Mouse (Mus musculus): ENCODE results near the gene Krtap9-3. TPM values are rescaled to one million over a fixed set of nuclear protein-coding genes. Genes with fewer than 3 reads are reported as not detected.
"Not testable (repeated sequence)": the region's sequence is repeated elsewhere in the genome, so short reads cannot be mapped to it uniquely, and the experiment has no call there.

Gene Krtap9-3
- not detected in 2 replicates for polyA plus RNA-seq (2015; fragmentation: Nextera tagmentation; extraction: Ambion mirVana)

GRCm38 (mm10) chr11:99597742-99598141 is at the start of gene Krtap9-3:
TSS of gene Krtap9-3 (minus strand) at chr11:99598105.
- not testable (repeated sequence) for H3K27ac ChIP-seq (replicated peaks); H3K4me2 ChIP-seq; H3K4me1 ChIP-seq; H3K9me3 ChIP-seq (replicated peaks); ATAC-seq (ENCODE audit: low FRiP score); H3K4me3 ChIP-seq (replicated peaks); H3K36me3 ChIP-seq; H3K27me3 ChIP-seq (replicated peaks); H3K9ac ChIP-seq (replicated peaks)
- 85% methylated on average over 6 of the region's 6 CpGs for WGBS

- ATAC-seq (ENCODE audit: low FRiP score) = no peak
- H3K4me3 ChIP-seq (replicated peaks) = no peak overlapping the region
These were observed 48.5 kb upstream of the Krtap9-3 start for GRCm38 (mm10) chr11:99646444-99646843.

GRCm38 (mm10) chr11:99644351-99644750 is 46.4 kb upstream of the Krtap9-3 start:
- Histone ChIP-seq H3K9ac (replicated peaks) (no peak overlapping the region), H3K9me3 (replicated peaks) (no peaks in the 10 kb centered on the region), H3K4me2 (no peak overlapping the region), H3K4me3 (replicated peaks) (no peak overlapping the region), H3K27ac (replicated peaks) (no peak overlapping the region), H3K4me1 (no peaks in the 10 kb centered on the region), H3K36me3 (no peaks in the 10 kb centered on the region), H3K27me3 (replicated peaks) (no peaks in the 10 kb centered on the region)
- WGBS = 44% methylated on average over 3 of the region's 3 CpGs
- no peak for ATAC-seq (ENCODE audit: low FRiP score)

More at GRCm38 (mm10) chr11:99646444-99646843, 48.5 kb upstream of the Krtap9-3 start:
- no peak overlapping the region for H3K4me2 ChIP-seq
- H3K36me3 ChIP-seq = no peaks in the 10 kb centered on the region
- no peaks in the 10 kb centered on the region for H3K9me3 ChIP-seq (replicated peaks)
- H3K4me1 ChIP-seq = no peaks in the 10 kb centered on the region
- H3K27ac ChIP-seq (replicated peaks) = no peak overlapping the region
- 90% methylated on average over 15 of the region's 15 CpGs for WGBS
- no peaks in the 10 kb centered on the region for H3K27me3 ChIP-seq (replicated peaks)
- no peak overlapping the region for H3K9ac ChIP-seq (replicated peaks)

GRCm38 (mm10) chr11:99643635-99644139 is 45.8 kb upstream of the Krtap9-3 start, which contains the start of gene Krtap4-7:
TSS of gene Krtap4-7 (minus strand) at chr11:99644089.
- WGBS = 81% methylated on average over 9 of the region's 9 CpGs
- not testable (repeated sequence) for H3K9ac ChIP-seq (replicated peaks); H3K4me2 ChIP-seq; ATAC-seq (ENCODE audit: low FRiP score); H3K4me1 ChIP-seq; H3K27me3 ChIP-seq (replicated peaks); H3K36me3 ChIP-seq; H3K4me3 ChIP-seq (replicated peaks); H3K27ac ChIP-seq (replicated peaks); H3K9me3 ChIP-seq (replicated peaks)

GRCm38 (mm10) chr11:99640926-99641325 is 43.0 kb upstream of the Krtap9-3 start:
- ATAC-seq (ENCODE audit: low FRiP score) = no peak
- WGBS = 55% methylated on average over 1 of the region's 1 CpGs
- Histone ChIP-seq H3K9ac (replicated peaks) (no peak overlapping the region), H3K4me3 (replicated peaks) (no peak overlapping the region), H3K36me3 (no peaks in the 10 kb centered on the region), H3K4me1 (no peaks in the 10 kb centered on the region), H3K4me2 (no peak overlapping the region), H3K9me3 (replicated peaks) (no peaks in the 10 kb centered on the region), H3K27me3 (replicated peaks) (no peaks in the 10 kb centered on the region), H3K27ac (replicated peaks) (no peak overlapping the region)

GRCm38 (mm10) chr11:99637086-99637485 is 39.2 kb upstream of the Krtap9-3 start:
- Histone ChIP-seq H3K9me3 (replicated peaks) (no peaks in the 10 kb centered on the region), H3K27me3 (replicated peaks) (no peaks in the 10 kb centered on the region), H3K4me3 (replicated peaks) (no peak overlapping the region), H3K27ac (replicated peaks) (no peak overlapping the region), H3K9ac (replicated peaks) (no peak overlapping the region), H3K4me1 (no peaks in the 10 kb centered on the region), H3K36me3 (no peaks in the 10 kb centered on the region), H3K4me2 (no peak overlapping the region)
- WGBS = 71% methylated on average over 1 of the region's 1 CpGs
- ATAC-seq (ENCODE audit: low FRiP score) = no peak

- H3K9ac ChIP-seq (replicated peaks) = no peak within 1 kb of the TSS
These were observed 36.8 kb upstream of the Krtap9-3 start, which contains the start of gene Krtap4-2 for GRCm38 (mm10) chr11:99634653-99635134. TSS of gene Krtap4-2 (minus strand) at chr11:99635084.

GRCm38 (mm10) chr11:99633293-99633692 is 35.4 kb upstream of the Krtap9-3 start:
- no peak for ATAC-seq (ENCODE audit: low FRiP score)
- Histone ChIP-seq H3K27me3 (replicated peaks) (no peaks in the 10 kb centered on the region), H3K27ac (replicated peaks) (no peak overlapping the region), H3K36me3 (no peaks in the 10 kb centered on the region), H3K4me1 (no peaks in the 10 kb centered on the region), H3K9me3 (replicated peaks) (no peaks in the 10 kb centered on the region), H3K4me2 (no peak overlapping the region), H3K9ac (replicated peaks) (no peak overlapping the region), H3K4me3 (replicated peaks) (no peak overlapping the region)
- WGBS = 61% methylated on average over 2 of the region's 2 CpGs

More at GRCm38 (mm10) chr11:99634653-99635134, 36.8 kb upstream of the Krtap9-3 start, which contains the start of gene Krtap4-2:
- no peaks in the 10 kb centered on the region for H3K4me1 ChIP-seq
- no peak within 1 kb of the TSS for H3K27ac ChIP-seq (replicated peaks)
- no peak within 1 kb of the TSS for H3K4me2 ChIP-seq
- no peak within 1 kb of the TSS for H3K4me3 ChIP-seq (replicated peaks)
- WGBS = 38% methylated on average over 8 of the region's 8 CpGs
- ATAC-seq (ENCODE audit: low FRiP score) = no peak
- no peaks in the 10 kb centered on the region for H3K9me3 ChIP-seq (replicated peaks)
- no peaks in the 10 kb centered on the region for H3K36me3 ChIP-seq
- no peaks in the 10 kb centered on the region for H3K27me3 ChIP-seq (replicated peaks)

GRCm38 (mm10) chr11:99630890-99631289 is 33.0 kb upstream of the Krtap9-3 start:
- Histone ChIP-seq H3K4me2 (no peak overlapping the region), H3K9ac (replicated peaks) (no peak overlapping the region), H3K9me3 (replicated peaks) (no peaks in the 10 kb centered on the region), H3K27ac (replicated peaks) (no peak overlapping the region), H3K4me3 (replicated peaks) (no peak overlapping the region), H3K4me1 (no peaks in the 10 kb centered on the region), H3K27me3 (replicated peaks) (no peaks in the 10 kb centered on the region), H3K36me3 (no peaks in the 10 kb centered on the region)
- WGBS = 79% methylated on average over 3 of the region's 3 CpGs
- no peak for ATAC-seq (ENCODE audit: low FRiP score)

GRCm38 (mm10) chr11:99628138-99628537 is 30.2 kb upstream of the Krtap9-3 start, which contains the start of gene Krtap4-1:
TSS of gene Krtap4-1 (minus strand) at chr11:99628238.
- no peaks in the 10 kb centered on the region for H3K4me1 ChIP-seq
- H3K27me3 ChIP-seq (replicated peaks) = no peaks in the 10 kb centered on the region
- 84% methylated on average over 4 of the region's 4 CpGs for WGBS
- no peak within 1 kb of the TSS for H3K4me2 ChIP-seq
- no peaks in the 10 kb centered on the region for H3K9me3 ChIP-seq (replicated peaks)
- no peak within 1 kb of the TSS for H3K4me3 ChIP-seq (replicated peaks)
- no peak within 1 kb of the TSS for H3K27ac ChIP-seq (replicated peaks)
- no peak for ATAC-seq (ENCODE audit: low FRiP score)
- no peaks in the 10 kb centered on the region for H3K36me3 ChIP-seq
- H3K9ac ChIP-seq (replicated peaks) = no peak within 1 kb of the TSS

- Histone ChIP-seq H3K36me3 (no peaks in the 10 kb centered on the region), H3K4me2 (no peak within 1 kb of the TSS), H3K9me3 (replicated peaks) (no peaks in the 10 kb centered on the region), H3K9ac (replicated peaks) (no peak within 1 kb of the TSS), H3K27me3 (replicated peaks) (no peaks in the 10 kb centered on the region), H3K4me3 (replicated peaks) (no peak within 1 kb of the TSS), H3K4me1 (no peaks in the 10 kb centered on the region), H3K27ac (replicated peaks) (no peak within 1 kb of the TSS)
- no peak for ATAC-seq (ENCODE audit: low FRiP score)
- WGBS = 95% methylated on average over 2 of the region's 2 CpGs
These were observed 22.4 kb upstream of the Krtap9-3 start, which contains the start of gene Gm11562 for GRCm38 (mm10) chr11:99620335-99620734. TSS of gene Gm11562 (minus strand) at chr11:99620435.

- H3K27me3 ChIP-seq (replicated peaks) = no peaks in the 10 kb centered on the region
- 76% methylated on average over 3 of the region's 3 CpGs for WGBS
- H3K9ac ChIP-seq (replicated peaks) = no peak within 1 kb of the TSS
- H3K4me3 ChIP-seq (replicated peaks) = no peak within 1 kb of the TSS
- H3K4me2 ChIP-seq = no peak within 1 kb of the TSS
- no peaks in the 10 kb centered on the region for H3K9me3 ChIP-seq (replicated peaks)
- H3K4me1 ChIP-seq = no peaks in the 10 kb centered on the region
- no peak within 1 kb of the TSS for H3K27ac ChIP-seq (replicated peaks)
- no peak for ATAC-seq (ENCODE audit: low FRiP score)
- H3K36me3 ChIP-seq = no peaks in the 10 kb centered on the region
These were observed 17.0 kb upstream of the Krtap9-3 start, which contains the start of gene Krtap2-4 for GRCm38 (mm10) chr11:99614796-99615363. TSS of gene Krtap2-4 (minus strand) at chr11:99614846.

Data from neural tube, embryonic 15.5 days (tissue).